Mouse (Mus musculus): ENCODE results near the gene Sipa1l1.

DNA sequence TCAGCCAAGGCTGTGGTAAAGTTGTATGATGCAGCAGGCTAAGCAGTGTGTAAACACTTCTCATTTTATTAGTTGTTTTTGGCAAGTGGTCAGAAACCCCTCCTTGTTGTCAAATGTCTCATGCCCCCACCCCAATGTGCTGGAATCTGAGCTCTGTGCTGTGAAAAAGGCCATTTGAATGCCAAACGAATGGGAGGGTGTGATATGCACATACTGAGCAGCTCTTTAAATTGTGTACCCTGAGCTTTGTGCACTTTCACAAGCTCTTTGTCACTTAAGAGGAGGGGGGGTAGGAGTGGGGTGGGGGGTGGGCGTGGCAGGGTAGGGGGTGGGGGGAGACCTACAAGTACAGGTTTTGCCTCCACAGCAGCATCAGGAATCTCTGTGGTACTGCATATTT, 24.4 kb downstream of the Sipa1l1 start:
- TF ChIP-seq POLR2A (IDR thresholded peaks at IDR 0.05; ENCODE audit: low read depth, low read length): no peak
- no peak for TF ChIP-seq CTCF (IDR thresholded peaks at IDR 0.05; ENCODE audit: borderline replicate concordance, insufficient read depth, low read length)

Data from embryonic fibroblast, embryonic 13.5 days (primary cell).